Mouse (Mus musculus) 416B (cell line): ENCODE results near the gene Pigr.

ENCODE experiments used
- DNase-seq: peaks from one replicate; pipeline ENCODE4 v3.0.0; 2011; ENCODE audit warnings: low read depth

The Pigr gene

GRCm38 (mm10) chr1:130877889-130878614 is 51.6 kb downstream of the Pigr start:
- DNase-seq: no peak

DNA sequence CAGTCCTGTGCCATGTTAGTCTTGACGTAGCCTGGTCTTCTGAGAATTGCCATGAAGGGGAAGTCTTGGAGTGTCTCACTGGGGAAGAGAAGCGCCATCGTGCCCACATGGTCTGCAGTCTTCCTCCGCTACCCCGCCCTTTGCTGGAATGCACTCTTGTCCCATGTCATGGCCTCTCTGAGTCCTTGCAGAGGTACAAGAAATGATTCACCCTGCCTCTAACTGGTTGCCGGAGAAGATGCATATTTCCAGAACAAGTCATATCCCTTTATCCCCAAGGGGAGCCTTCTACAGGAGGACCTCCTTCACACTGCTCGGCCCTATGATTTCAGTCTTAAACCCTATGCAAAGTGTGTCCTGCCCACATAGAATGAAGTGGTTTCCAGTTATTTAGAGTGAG is 53.4 kb downstream of the Pigr start:
- no peak for DNase-seq

DNA sequence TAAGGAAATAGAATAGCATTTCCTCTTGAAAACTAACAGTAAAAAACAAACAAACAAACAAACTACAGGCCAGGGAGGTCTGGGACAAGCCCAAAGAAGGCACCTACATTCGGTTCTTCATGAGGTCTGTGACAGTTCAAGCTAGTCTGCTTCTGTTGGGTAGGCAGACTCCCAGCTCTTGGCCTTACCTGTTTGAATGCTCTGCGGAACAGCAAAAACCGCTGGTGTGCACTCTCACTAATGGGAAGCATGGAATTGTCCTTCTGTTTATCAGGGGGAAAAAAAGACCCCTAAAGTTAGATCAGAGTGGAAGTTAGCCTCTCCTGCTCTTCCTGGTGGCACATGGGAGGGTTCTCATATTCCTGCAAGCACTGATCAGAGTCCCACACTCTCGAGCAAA is 56.7 kb downstream of the Pigr start:
- no peak for DNase-seq

- no peak for DNase-seq
Measured at GRCm38 (mm10) chr1:130887354-130887753, 60.9 kb downstream of the Pigr start, which contains the start of gene Il24. TSS of gene Il24 (minus strand) at chr1:130887454.

DNA sequence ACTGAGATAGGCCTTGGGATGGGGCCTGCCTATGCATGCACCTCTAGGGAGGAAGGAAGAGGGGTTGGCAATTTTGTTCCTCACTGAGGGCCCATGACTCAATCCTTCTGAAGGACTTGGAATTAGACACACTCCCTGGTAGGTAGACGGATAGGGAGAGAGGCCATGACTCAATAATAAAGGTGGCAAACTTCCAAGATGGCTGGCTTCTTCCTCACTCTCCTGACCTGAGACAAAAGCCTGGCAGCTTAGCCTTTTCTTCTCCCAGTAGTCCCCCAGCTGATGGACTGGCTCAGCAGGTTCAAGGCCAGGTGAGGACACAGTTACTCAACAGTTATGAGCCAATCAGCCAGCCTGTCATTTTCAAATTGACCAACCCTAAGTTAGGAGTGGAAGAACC is 66.0 kb downstream of the Pigr start:
- DNase-seq: no peak

- no peak for DNase-seq
Measured at GRCm38 (mm10) chr1:130893329-130894040, 67.0 kb downstream of the Pigr start.

DNA sequence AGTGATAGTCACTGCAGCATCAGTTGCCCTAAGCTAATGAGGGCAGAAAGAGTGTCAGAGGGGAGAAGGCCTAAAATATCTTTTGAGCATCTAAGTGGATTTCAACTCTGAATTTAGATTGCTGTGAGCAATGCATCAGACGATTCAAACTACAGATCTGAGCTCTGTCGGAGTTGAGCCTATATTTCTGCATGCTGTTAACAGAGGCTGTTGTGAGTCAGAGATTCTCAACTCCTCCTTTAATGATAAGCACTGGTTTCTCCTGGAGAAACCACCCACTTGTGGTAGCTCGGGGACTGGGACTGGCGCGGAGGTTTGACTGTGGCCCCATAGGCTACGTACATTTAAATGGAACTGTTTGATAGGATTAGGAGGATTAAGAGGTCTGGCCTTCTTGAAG is 68.0 kb downstream of the Pigr start:
- DNase-seq: no peak
